Mouse (Mus musculus): Measurements from ENCODE around the gene Dnajc8. TPM values are rescaled to one million over a fixed set of nuclear protein-coding genes. Genes with fewer than 3 reads are reported as not detected.
"Not testable (repeated sequence)": the region's sequence is repeated elsewhere in the genome, so short reads cannot be mapped to it uniquely, and the experiment has no call there.

The Dnajc8 gene
- polyA plus RNA-seq, 1 experiment from 2014 or later, result 146 TPM

DNA sequence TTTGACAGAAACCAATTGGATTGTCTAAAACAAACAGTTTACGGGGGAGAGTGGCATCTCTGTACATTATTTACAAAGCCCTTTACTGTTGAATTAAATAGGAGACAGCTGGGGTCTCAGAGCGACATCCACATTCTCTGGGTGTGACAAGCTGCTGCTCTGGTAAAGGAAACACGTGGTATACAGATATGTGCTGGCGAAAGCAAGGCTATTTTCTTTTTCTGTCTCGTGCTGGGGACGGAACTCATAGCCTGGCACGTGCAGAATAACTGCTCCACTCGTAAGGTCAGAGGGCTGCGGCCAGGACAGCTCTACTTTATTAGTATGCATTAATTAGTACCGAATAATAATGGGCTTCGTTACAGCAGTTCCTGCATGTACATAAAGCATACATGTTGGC lies 38.0 kb downstream of the Dnajc8 start:
- Histone ChIP-seq H3K27me3 (no peaks in the 10 kb centered on the region), H3K4me1 (peaks cover 17% of the 10 kb centered on the region), H3K4me3 (no peak overlapping the region), H3K9ac (no peak overlapping the region), H3K4me2 (peak overlapping the region; percentile 12; the same call in 1 of the 2 replicates), H3K9me3 (no peaks in the 10 kb centered on the region), H3K36me3 (no peaks in the 10 kb centered on the region), H3K27ac (peak overlapping the region; percentile 58)
- 29% methylated on average over 11 of the region's 11 CpGs for WGBS
- peak; percentile 81; the same call in 1 of the 2 replicates for ATAC-seq (ENCODE audit: borderline replicate concordance, extremely low read depth, low FRiP score, low TSS enrichment)

DNA sequence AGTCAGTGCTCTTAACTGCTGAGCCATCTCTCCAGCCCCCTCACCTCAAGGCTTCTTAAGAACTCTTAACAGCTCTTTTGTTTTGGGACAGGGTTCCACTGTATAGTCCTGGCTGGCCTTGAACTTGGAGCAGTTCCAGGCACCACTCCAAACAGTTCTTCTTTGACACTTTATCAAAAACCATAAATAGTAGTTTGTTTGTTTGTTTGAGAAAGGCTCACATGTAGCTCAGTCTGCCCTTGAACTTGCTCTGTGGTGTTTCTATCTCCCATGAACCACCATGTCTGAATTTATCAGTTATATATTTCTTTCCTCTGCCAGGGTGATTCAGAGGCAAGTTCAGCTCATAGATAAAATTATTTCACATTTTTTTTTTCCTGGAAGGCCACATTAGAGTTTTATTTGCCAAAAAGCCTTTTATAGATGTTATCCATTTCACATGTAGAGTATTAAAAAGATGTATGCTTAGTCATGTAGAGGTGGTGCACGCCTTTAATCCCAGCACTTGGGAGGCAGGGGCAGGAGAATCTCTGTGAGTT lies 39.5 kb downstream of the Dnajc8 start:
- no peak overlapping the region for H3K4me2 ChIP-seq
- WGBS, result 85% methylated on average over 1 of the region's 1 CpGs
- peak overlapping the region; percentile 15; the same call in 1 of the 2 replicates for H3K27ac ChIP-seq
- H3K4me3 ChIP-seq, result no peak overlapping the region
- H3K4me1 ChIP-seq, result peaks cover 17% of the 10 kb centered on the region
- no peaks in the 10 kb centered on the region for H3K9me3 ChIP-seq
- no peak overlapping the region for H3K9ac ChIP-seq
- H3K27me3 ChIP-seq, result no peaks in the 10 kb centered on the region
- no peaks in the 10 kb centered on the region for H3K36me3 ChIP-seq
- no peak for ATAC-seq (ENCODE audit: borderline replicate concordance, extremely low read depth, low FRiP score, low TSS enrichment)

DNA sequence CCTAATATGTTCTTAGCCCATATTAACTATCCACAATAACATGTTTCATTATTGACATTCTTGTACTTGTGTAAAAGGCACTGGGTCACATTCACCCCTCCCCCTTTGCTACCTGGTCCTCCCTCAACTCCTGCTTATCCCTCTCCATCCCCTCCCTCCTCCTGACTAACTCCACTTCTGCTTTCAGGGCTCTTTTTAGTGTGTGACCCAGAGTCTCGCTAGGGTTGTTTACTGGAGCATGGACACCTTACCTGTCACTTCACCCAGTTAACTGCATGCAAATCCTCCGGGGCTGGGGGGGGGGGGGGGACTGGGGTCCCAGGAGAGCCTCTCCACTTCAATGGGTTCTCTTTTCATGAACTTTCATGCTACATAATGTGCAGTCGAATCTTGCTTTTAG lies 48.4 kb downstream of the Dnajc8 start:
- Histone ChIP-seq H3K27ac (no peak overlapping the region), H3K9ac (no peak overlapping the region), H3K4me2 (no peak overlapping the region), H3K36me3 (no peaks in the 10 kb centered on the region), H3K27me3 (no peaks in the 10 kb centered on the region), H3K9me3 (no peaks in the 10 kb centered on the region), H3K4me1 (no peaks in the 10 kb centered on the region), H3K4me3 (no peak overlapping the region)
- 71% methylated on average over 3 of the region's 3 CpGs for WGBS
- no peak for ATAC-seq (ENCODE audit: borderline replicate concordance, extremely low read depth, low FRiP score, low TSS enrichment)

DNA sequence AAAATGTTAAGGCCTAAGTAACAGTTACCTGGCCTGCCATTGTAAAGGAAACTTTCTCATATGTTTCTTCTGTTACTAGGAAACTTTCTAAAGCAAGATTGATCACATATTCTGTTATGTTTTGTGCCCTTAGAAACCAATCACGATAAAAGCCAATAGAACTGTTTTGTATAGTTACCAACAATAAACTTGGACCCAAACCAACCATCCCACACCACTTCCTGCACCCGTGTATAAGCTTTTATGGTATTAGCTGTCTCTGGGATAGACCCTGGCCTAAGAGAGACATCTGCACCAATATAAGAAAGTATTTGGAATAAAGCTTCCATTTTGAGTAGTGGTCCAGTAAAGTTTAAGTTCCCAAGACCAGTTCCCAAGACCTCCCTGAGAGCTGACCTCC lies 49.6 kb downstream of the Dnajc8 start:
- Histone ChIP-seq H3K27ac (no peak overlapping the region), H3K27me3 (no peaks in the 10 kb centered on the region), H3K4me3 (no peak overlapping the region), H3K4me2 (no peak overlapping the region), H3K36me3 (no peaks in the 10 kb centered on the region), H3K9ac (no peak overlapping the region), H3K9me3 (no peaks in the 10 kb centered on the region), H3K4me1 (no peaks in the 10 kb centered on the region)
- 68% methylated on average over 2 of the region's 2 CpGs for WGBS
- ATAC-seq (ENCODE audit: borderline replicate concordance, extremely low read depth, low FRiP score, low TSS enrichment), result no peak

DNA sequence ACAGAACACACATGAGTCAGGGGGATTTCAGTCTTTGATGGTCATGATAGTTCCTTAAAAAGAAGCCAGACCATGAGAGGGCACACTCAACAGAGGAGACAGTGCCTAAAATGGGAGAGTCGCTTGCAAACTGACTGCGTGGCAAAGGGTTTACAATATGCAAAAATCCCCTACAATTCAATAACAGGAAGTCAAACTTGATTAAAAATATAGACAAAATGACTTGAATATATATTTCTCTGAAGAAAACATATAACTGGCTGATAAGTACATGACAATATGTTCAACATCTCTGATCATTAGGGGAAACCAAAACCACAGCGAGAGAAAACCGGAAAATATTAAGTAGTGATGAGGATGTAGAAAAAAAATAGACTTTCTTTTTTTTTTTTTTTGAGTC lies 50.9 kb downstream of the Dnajc8 start:
- Histone ChIP-seq H3K4me1 (no peaks in the 10 kb centered on the region), H3K27me3 (no peaks in the 10 kb centered on the region), H3K27ac (no peak overlapping the region), H3K4me3 (no peak overlapping the region), H3K4me2 (no peak overlapping the region), H3K9ac (no peak overlapping the region), H3K36me3 (no peaks in the 10 kb centered on the region), H3K9me3 (no peaks in the 10 kb centered on the region)
- WGBS, result 96% methylated on average over 4 of the region's 4 CpGs
- no peak for ATAC-seq (ENCODE audit: borderline replicate concordance, extremely low read depth, low FRiP score, low TSS enrichment)

DNA sequence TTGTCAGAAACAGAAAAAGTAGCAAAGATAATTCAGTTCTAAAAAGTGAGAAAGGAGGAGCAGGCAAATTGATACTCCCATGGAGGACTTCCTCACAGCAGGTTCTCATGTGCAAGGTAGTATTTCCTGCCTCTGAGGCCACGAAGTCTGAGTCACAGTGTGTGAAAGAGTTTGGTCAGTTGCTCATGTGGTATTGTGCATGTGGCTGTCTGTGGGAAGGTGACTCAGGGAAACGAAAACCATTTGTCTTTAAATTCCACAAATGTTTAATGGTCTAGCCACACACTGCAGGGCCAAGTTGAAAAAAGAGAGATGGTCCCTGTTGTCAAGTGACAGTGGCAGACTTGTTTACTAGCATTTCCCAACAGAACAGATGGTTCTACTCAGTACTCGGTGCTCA lies 53.2 kb downstream of the Dnajc8 start:
- H3K4me3 ChIP-seq, result no peak overlapping the region
- no peaks in the 10 kb centered on the region for H3K27me3 ChIP-seq
- no peak for ATAC-seq (ENCODE audit: borderline replicate concordance, extremely low read depth, low FRiP score, low TSS enrichment)
- H3K9ac ChIP-seq, result no peak overlapping the region
- no peaks in the 10 kb centered on the region for H3K36me3 ChIP-seq
- no peak overlapping the region for H3K27ac ChIP-seq
- H3K4me1 ChIP-seq, result no peaks in the 10 kb centered on the region
- WGBS, result 56% methylated on average over 3 of the region's 3 CpGs
- H3K9me3 ChIP-seq, result no peaks in the 10 kb centered on the region
- H3K4me2 ChIP-seq, result no peak overlapping the region

DNA sequence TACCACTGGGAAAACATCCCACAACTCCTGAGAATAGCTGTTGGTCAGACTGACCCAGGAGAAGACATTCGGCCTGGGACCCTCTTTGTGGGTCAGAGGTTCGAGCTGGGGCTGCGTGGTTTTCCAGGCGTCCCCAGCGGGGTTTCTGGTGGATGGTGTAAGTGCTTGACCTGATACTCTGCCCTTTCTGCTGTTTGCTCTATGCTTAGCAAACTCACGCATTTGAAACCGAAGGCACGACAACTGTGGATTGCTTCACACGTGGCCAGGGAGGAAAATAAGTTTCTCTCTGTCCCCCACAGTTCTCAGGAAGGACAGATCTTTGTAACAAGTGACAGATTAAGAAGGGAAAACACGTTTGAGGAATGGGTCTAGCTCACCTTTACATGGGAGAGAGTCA lies 55.3 kb downstream of the Dnajc8 start:
- no peaks in the 10 kb centered on the region for H3K27me3 ChIP-seq
- no peak overlapping the region for H3K9ac ChIP-seq
- 67% methylated on average over 10 of the region's 10 CpGs for WGBS
- no peaks in the 10 kb centered on the region for H3K9me3 ChIP-seq
- H3K4me2 ChIP-seq, result no peak overlapping the region
- H3K27ac ChIP-seq, result no peak overlapping the region
- no peak for ATAC-seq (ENCODE audit: borderline replicate concordance, extremely low read depth, low FRiP score, low TSS enrichment)
- no peaks in the 10 kb centered on the region for H3K4me1 ChIP-seq
- H3K4me3 ChIP-seq, result no peak overlapping the region
- H3K36me3 ChIP-seq, result no peaks in the 10 kb centered on the region

DNA sequence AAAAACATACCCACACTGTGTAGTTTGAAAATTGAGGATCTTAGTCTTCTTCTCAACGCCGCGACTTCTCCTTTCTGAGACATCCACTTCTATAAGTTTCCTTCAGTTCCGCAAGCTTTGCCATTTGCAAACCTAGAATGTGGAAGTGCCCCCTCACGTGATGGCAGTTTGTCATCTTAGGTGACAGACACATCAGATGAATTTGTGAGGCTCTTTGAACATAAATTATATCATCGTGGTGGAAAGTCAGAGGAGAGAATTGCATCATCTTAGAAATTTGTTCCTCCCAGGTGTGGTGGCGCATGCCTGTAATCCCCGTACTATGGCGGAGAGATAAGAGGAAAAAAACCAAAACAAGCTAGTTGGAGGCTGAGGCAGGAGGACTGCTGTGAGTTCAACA lies 57.6 kb downstream of the Dnajc8 start:
- no peak for ATAC-seq (ENCODE audit: borderline replicate concordance, extremely low read depth, low FRiP score, low TSS enrichment)
- no peaks in the 10 kb centered on the region for H3K9me3 ChIP-seq
- H3K4me1 ChIP-seq, result no peaks in the 10 kb centered on the region
- no peaks in the 10 kb centered on the region for H3K27me3 ChIP-seq
- no peak overlapping the region for H3K4me3 ChIP-seq
- H3K4me2 ChIP-seq, result no peak overlapping the region
- H3K27ac ChIP-seq, result no peak overlapping the region
- H3K36me3 ChIP-seq, result no peaks in the 10 kb centered on the region
- no peak overlapping the region for H3K9ac ChIP-seq
- 88% methylated on average over 9 of the region's 9 CpGs for WGBS

DNA sequence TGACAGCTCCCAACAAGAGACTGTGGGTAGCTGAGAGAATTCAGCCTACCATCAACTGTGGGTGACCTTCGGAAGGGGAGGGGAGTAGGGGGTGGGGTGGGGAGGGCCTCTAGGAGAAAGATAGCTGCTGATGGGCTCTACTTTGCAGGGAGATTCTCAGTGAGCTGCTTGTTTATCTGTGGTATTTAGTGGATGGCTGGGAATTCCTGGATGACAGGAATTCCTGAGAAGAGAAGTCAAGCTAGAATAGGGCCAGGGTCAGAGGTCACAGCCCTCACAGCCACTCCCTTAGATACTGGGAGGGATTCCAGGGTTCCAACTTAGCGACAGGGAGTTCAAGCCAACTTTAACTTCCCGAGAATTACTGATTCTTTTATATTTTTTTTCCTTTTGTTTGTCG lies 58.8 kb downstream of the Dnajc8 start:
- Histone ChIP-seq H3K9me3 (no peaks in the 10 kb centered on the region), H3K9ac (no peak overlapping the region), H3K4me1 (no peaks in the 10 kb centered on the region), H3K4me2 (no peak overlapping the region), H3K27ac (no peak overlapping the region), H3K27me3 (no peaks in the 10 kb centered on the region), H3K36me3 (no peaks in the 10 kb centered on the region), H3K4me3 (no peak overlapping the region)
- no peak for ATAC-seq (ENCODE audit: borderline replicate concordance, extremely low read depth, low FRiP score, low TSS enrichment)
- WGBS, result 24% methylated on average over 4 of the region's 4 CpGs

DNA sequence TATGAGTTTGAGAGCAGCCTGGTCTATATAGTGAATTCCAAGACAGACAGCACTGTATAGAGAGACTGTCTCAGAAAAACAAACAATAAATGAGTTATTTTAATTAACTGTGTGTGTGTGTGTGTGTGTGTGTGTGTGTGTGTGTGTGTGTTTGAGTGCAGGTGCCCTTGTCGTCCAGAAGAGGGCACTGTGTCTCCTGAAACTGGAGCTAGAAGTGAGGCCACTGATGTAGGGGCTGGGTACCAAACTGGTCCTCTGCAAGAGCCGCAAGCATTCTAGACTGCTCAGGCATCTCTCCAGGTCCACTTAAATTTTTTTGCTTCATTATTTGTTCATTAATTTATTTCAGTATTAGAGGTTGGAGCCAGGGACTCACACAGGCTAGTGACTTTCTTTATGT lies 63.5 kb downstream of the Dnajc8 start:
- Histone ChIP-seq H3K4me1 (no peaks in the 10 kb centered on the region), H3K9me3 (no peaks in the 10 kb centered on the region), H3K4me3 (no peak overlapping the region), H3K4me2 (no peak overlapping the region), H3K27ac (no peak overlapping the region), H3K9ac (no peak overlapping the region), H3K36me3 (no peaks in the 10 kb centered on the region), H3K27me3 (no peaks in the 10 kb centered on the region)
- no peak for ATAC-seq (ENCODE audit: borderline replicate concordance, extremely low read depth, low FRiP score, low TSS enrichment)
- WGBS, result 80% methylated on average over 2 of the region's 2 CpGs

DNA sequence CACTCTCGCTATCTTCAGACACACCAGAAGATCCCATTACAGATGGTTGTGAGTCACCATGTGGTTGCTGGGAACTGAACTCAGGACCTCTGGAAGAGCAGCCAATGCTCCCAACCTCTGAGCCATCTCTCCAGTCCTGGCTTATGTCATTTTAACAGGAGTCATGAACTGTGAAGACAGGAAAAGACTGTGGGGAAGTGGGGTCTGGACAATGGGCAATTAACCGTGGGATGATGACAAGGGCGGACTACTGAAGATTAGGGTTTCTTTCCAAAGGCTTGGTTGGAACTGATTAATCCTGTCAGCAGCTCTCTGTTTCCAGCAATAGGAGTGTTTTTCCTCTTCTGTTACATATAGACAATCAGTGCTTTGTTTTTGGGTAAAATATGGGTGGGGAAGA lies 64.4 kb downstream of the Dnajc8 start:
- 63% methylated on average over 3 of the region's 3 CpGs for WGBS
- H3K4me1 ChIP-seq, result no peaks in the 10 kb centered on the region
- ATAC-seq (ENCODE audit: borderline replicate concordance, extremely low read depth, low FRiP score, low TSS enrichment), result no peak

DNA sequence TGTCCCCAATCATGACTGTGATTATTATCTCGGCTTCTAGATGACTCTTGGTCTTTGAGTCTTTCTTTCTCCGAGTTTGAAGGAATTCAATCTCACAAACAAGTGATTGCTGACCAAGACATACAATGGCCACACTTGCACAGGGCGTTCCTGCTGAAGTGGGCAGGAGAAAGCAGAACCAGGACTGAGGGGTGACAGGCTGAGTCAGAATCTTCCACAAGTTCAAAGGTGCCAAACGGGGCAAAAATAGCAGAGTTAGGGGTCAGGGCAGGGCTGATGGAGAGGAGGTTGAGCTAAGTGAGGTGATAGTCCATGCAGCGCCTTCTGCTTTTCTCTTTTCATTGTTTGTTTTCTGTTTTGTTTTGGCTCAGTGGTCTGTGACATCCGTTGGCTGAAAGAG lies 65.1 kb downstream of the Dnajc8 start:
- no peaks in the 10 kb centered on the region for H3K9me3 ChIP-seq
- 0 out of 2 replicates have a peak, but pooled peaks cover under 1% of the 10 kb centered on the region for H3K4me1 ChIP-seq
- no peak overlapping the region for H3K4me2 ChIP-seq
- H3K4me3 ChIP-seq, result no peak overlapping the region
- H3K36me3 ChIP-seq, result no peaks in the 10 kb centered on the region
- H3K9ac ChIP-seq, result no peak overlapping the region
- H3K27me3 ChIP-seq, result no peaks in the 10 kb centered on the region
- ATAC-seq (ENCODE audit: borderline replicate concordance, extremely low read depth, low FRiP score, low TSS enrichment), result no peak
- 76% methylated on average over 6 of the region's 6 CpGs for WGBS
- no peak overlapping the region for H3K27ac ChIP-seq

More for the DNA sequence above, 64.4 kb downstream of the Dnajc8 start:
- H3K4me2 ChIP-seq, result no peak overlapping the region
- no peaks in the 10 kb centered on the region for H3K9me3 ChIP-seq
- H3K4me3 ChIP-seq, result no peak overlapping the region
- no peaks in the 10 kb centered on the region for H3K27me3 ChIP-seq
- H3K27ac ChIP-seq, result no peak overlapping the region
- no peaks in the 10 kb centered on the region for H3K36me3 ChIP-seq
- no peak overlapping the region for H3K9ac ChIP-seq

DNA sequence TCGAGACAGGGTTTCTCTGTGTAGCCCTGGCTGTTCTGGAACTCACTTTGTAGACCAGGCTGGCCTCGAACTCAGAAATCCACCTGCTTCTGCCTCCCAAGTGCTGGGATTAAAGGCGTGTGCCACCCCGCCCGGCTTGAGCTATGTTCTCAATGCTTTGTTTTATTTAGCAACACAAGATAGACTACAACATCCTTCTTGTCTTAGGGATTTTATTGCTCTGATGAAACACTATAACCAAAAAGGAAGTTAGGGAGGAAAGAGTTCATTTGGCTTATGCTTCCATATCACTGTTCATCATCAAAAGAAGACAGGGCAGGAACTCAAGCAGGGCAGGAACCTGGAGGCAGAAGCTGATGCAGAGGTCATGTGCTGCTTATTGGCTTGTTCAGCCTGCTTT lies 65.9 kb downstream of the Dnajc8 start:
- WGBS, result 90% methylated on average over 4 of the region's 5 CpGs
- H3K27ac ChIP-seq; H3K9ac ChIP-seq; H3K4me3 ChIP-seq; ATAC-seq (ENCODE audit: borderline replicate concordance, extremely low read depth, low FRiP score, low TSS enrichment); H3K4me2 ChIP-seq; H3K27me3 ChIP-seq; H3K9me3 ChIP-seq; H3K4me1 ChIP-seq; H3K36me3 ChIP-seq: not testable (repeated sequence)
